Mouse (Mus musculus): ENCODE results near the gene Trhr2. TPM values are rescaled to one million over a fixed set of nuclear protein-coding genes. Genes with fewer than 3 reads are reported as not detected.
A peak's percentile ranks its signal among the peaks of the same experiment; 100 is the strongest.

Gene Trhr2
- polyA plus RNA-seq, 1 experiment from 2014 or later = not detected

- H3K4me3 ChIP-seq = peak overlapping the region; percentile 39
- no peaks in the 10 kb centered on the region for H3K9me3 ChIP-seq (replicated peaks)
- peak; percentile 23; the same call in 1 of the 2 replicates for ATAC-seq (ENCODE audit: insufficient number of reproducible peaks, low FRiP score)
- peak overlapping the region; percentile 71 for H3K4me2 ChIP-seq
- no peaks in the 10 kb centered on the region for H3K27me3 ChIP-seq (replicated peaks)
- peaks cover 47% of the 10 kb centered on the region for H3K4me1 ChIP-seq (replicated peaks)
- peak overlapping the region; percentile 9; the same call in 1 of the 2 replicates for H3K9ac ChIP-seq
- no peak overlapping the region for H3K27ac ChIP-seq (ENCODE audit: poor library complexity, severe bottlenecking)
- peaks cover 22% of the 10 kb centered on the region for H3K36me3 ChIP-seq
- WGBS = 4% methylated on average over 9 of the region's 9 CpGs
Observed at GRCm38 (mm10) chr8:122342806-122343209, 17.7 kb downstream of the Trhr2 start.

- Histone ChIP-seq H3K9ac (no peak overlapping the region), H3K4me1 (replicated peaks) (peaks cover 42% of the 10 kb centered on the region), H3K36me3 (peaks cover 27% of the 10 kb centered on the region), H3K27ac (ENCODE audit: poor library complexity, severe bottlenecking) (no peak overlapping the region), H3K9me3 (replicated peaks) (no peaks in the 10 kb centered on the region), H3K4me3 (no peak overlapping the region), H3K27me3 (replicated peaks) (no peaks in the 10 kb centered on the region), H3K4me2 (no peak overlapping the region)
- WGBS = 47% methylated on average over 5 of the region's 5 CpGs
- no peak for ATAC-seq (ENCODE audit: insufficient number of reproducible peaks, low FRiP score)
Observed at GRCm38 (mm10) chr8:122342362-122342761, 18.2 kb downstream of the Trhr2 start.

GRCm38 (mm10) chr8:122341790-122342189 is 18.8 kb downstream of the Trhr2 start:
- Histone ChIP-seq H3K4me2 (no peak overlapping the region), H3K9me3 (replicated peaks) (no peaks in the 10 kb centered on the region), H3K4me3 (no peak overlapping the region), H3K36me3 (peaks cover 33% of the 10 kb centered on the region), H3K9ac (no peak overlapping the region), H3K4me1 (replicated peaks) (peaks cover 44% of the 10 kb centered on the region), H3K27ac (ENCODE audit: poor library complexity, severe bottlenecking) (no peak overlapping the region), H3K27me3 (replicated peaks) (no peaks in the 10 kb centered on the region)
- 71% methylated on average over 6 of the region's 6 CpGs for WGBS
- ATAC-seq (ENCODE audit: insufficient number of reproducible peaks, low FRiP score) = no peak

- Histone ChIP-seq H3K36me3 (peaks cover 43% of the 10 kb centered on the region), H3K27ac (ENCODE audit: poor library complexity, severe bottlenecking) (no peak overlapping the region), H3K9ac (no peak overlapping the region), H3K4me1 (replicated peaks) (peaks cover 54% of the 10 kb centered on the region), H3K27me3 (replicated peaks) (no peaks in the 10 kb centered on the region), H3K4me3 (no peak overlapping the region), H3K4me2 (no peak overlapping the region), H3K9me3 (replicated peaks) (no peaks in the 10 kb centered on the region)
- WGBS = 82% methylated on average over 3 of the region's 3 CpGs
- no peak for ATAC-seq (ENCODE audit: insufficient number of reproducible peaks, low FRiP score)
Observed at GRCm38 (mm10) chr8:122340761-122341160, 19.8 kb downstream of the Trhr2 start.

- no peak overlapping the region for H3K4me3 ChIP-seq
Observed at GRCm38 (mm10) chr8:122338852-122339251, 21.7 kb downstream of the Trhr2 start.

GRCm38 (mm10) chr8:122336251-122336910 is 24.2 kb downstream of the Trhr2 start:
- Histone ChIP-seq H3K9ac (peak overlapping the region; percentile 45; the same call in 1 of the 2 replicates), H3K36me3 (peaks cover 85% of the 10 kb centered on the region), H3K4me1 (replicated peaks) (peaks cover 32% of the 10 kb centered on the region), H3K27ac (ENCODE audit: poor library complexity, severe bottlenecking) (no peak overlapping the region), H3K4me2 (peak overlapping the region; percentile 68), H3K4me3 (peak overlapping the region; percentile 38), H3K9me3 (replicated peaks) (no peaks in the 10 kb centered on the region), H3K27me3 (replicated peaks) (peaks cover 8% of the 10 kb centered on the region; the same call in 1 of the 2 replicates)
- WGBS = 31% methylated on average over 81 of the region's 81 CpGs
- ATAC-seq (ENCODE audit: insufficient number of reproducible peaks, low FRiP score) = peak; percentile 23

More at GRCm38 (mm10) chr8:122338852-122339251, 21.7 kb downstream of the Trhr2 start:
- Histone ChIP-seq H3K9ac (no peak overlapping the region), H3K4me1 (replicated peaks) (peaks cover 44% of the 10 kb centered on the region), H3K27me3 (replicated peaks) (peaks cover 8% of the 10 kb centered on the region; the same call in 1 of the 2 replicates), H3K27ac (ENCODE audit: poor library complexity, severe bottlenecking) (no peak overlapping the region), H3K36me3 (peaks cover 62% of the 10 kb centered on the region), H3K9me3 (replicated peaks) (no peaks in the 10 kb centered on the region), H3K4me2 (no peak overlapping the region)
- 67% methylated on average over 6 of the region's 6 CpGs for WGBS
- no peak for ATAC-seq (ENCODE audit: insufficient number of reproducible peaks, low FRiP score)

- Histone ChIP-seq H3K4me3 (peak overlapping the region; percentile 38), H3K4me1 (replicated peaks) (peaks cover 37% of the 10 kb centered on the region), H3K9me3 (replicated peaks) (no peaks in the 10 kb centered on the region), H3K9ac (peak overlapping the region; percentile 45; the same call in 1 of the 2 replicates), H3K36me3 (peaks cover 85% of the 10 kb centered on the region), H3K4me2 (peak overlapping the region; percentile 68), H3K27me3 (replicated peaks) (peaks cover 8% of the 10 kb centered on the region; the same call in 1 of the 2 replicates), H3K27ac (ENCODE audit: poor library complexity, severe bottlenecking) (no peak overlapping the region)
- WGBS = 42% methylated on average over 57 of the region's 57 CpGs
- 0 out of 2 replicates have a peak, but pooled peaks have one; percentile 0 for ATAC-seq (ENCODE audit: insufficient number of reproducible peaks, low FRiP score)
Observed at GRCm38 (mm10) chr8:122335638-122336250, 24.8 kb downstream of the Trhr2 start.

- no peak for ATAC-seq (ENCODE audit: insufficient number of reproducible peaks, low FRiP score)
- 86% methylated on average over 13 of the region's 13 CpGs for WGBS
- no peak overlapping the region for H3K27ac ChIP-seq (ENCODE audit: poor library complexity, severe bottlenecking)
- H3K4me2 ChIP-seq = no peak overlapping the region
- H3K27me3 ChIP-seq (replicated peaks) = peaks cover 8% of the 10 kb centered on the region; the same call in 1 of the 2 replicates
- H3K9ac ChIP-seq = no peak overlapping the region
- no peak overlapping the region for H3K4me3 ChIP-seq
- H3K9me3 ChIP-seq (replicated peaks) = no peaks in the 10 kb centered on the region
- H3K4me1 ChIP-seq (replicated peaks) = peaks cover 45% of the 10 kb centered on the region
- H3K36me3 ChIP-seq = peaks cover 84% of the 10 kb centered on the region
Observed at GRCm38 (mm10) chr8:122334791-122335490, 25.6 kb downstream of the Trhr2 start.

- peaks cover 77% of the 10 kb centered on the region for H3K36me3 ChIP-seq
- no peak overlapping the region for H3K9ac ChIP-seq
- H3K27ac ChIP-seq (ENCODE audit: poor library complexity, severe bottlenecking) = no peak overlapping the region
- ATAC-seq (ENCODE audit: insufficient number of reproducible peaks, low FRiP score) = no peak
- H3K4me2 ChIP-seq = no peak overlapping the region
- 92% methylated on average over 7 of the region's 7 CpGs for WGBS
- H3K4me3 ChIP-seq = no peak overlapping the region
- H3K27me3 ChIP-seq (replicated peaks) = peaks cover 8% of the 10 kb centered on the region; the same call in 1 of the 2 replicates
- H3K4me1 ChIP-seq (replicated peaks) = peaks cover 59% of the 10 kb centered on the region
- no peaks in the 10 kb centered on the region for H3K9me3 ChIP-seq (replicated peaks)
Observed at GRCm38 (mm10) chr8:122333531-122333930, 27.0 kb downstream of the Trhr2 start.

- Histone ChIP-seq H3K9me3 (replicated peaks) (no peaks in the 10 kb centered on the region), H3K4me2 (no peak overlapping the region), H3K4me1 (replicated peaks) (peaks cover 65% of the 10 kb centered on the region), H3K9ac (no peak overlapping the region), H3K4me3 (no peak overlapping the region), H3K27me3 (replicated peaks) (peaks cover 8% of the 10 kb centered on the region; the same call in 1 of the 2 replicates), H3K27ac (ENCODE audit: poor library complexity, severe bottlenecking) (no peak overlapping the region), H3K36me3 (peaks cover 75% of the 10 kb centered on the region)
- ATAC-seq (ENCODE audit: insufficient number of reproducible peaks, low FRiP score) = 0 out of 2 replicates have a peak, but pooled peaks have one; percentile 3
- 70% methylated on average over 6 of the region's 6 CpGs for WGBS
Observed at GRCm38 (mm10) chr8:122332753-122333506, 27.6 kb downstream of the Trhr2 start.
